Mouse (Mus musculus): ENCODE measurements at regions not wholly inside any gene's neighbourhood (a gene's known extent, or its start where the extent isn't known, plus 50 kb on each side); places are given as distances from the start of the nearest gene placed in this dataset.

DNA sequence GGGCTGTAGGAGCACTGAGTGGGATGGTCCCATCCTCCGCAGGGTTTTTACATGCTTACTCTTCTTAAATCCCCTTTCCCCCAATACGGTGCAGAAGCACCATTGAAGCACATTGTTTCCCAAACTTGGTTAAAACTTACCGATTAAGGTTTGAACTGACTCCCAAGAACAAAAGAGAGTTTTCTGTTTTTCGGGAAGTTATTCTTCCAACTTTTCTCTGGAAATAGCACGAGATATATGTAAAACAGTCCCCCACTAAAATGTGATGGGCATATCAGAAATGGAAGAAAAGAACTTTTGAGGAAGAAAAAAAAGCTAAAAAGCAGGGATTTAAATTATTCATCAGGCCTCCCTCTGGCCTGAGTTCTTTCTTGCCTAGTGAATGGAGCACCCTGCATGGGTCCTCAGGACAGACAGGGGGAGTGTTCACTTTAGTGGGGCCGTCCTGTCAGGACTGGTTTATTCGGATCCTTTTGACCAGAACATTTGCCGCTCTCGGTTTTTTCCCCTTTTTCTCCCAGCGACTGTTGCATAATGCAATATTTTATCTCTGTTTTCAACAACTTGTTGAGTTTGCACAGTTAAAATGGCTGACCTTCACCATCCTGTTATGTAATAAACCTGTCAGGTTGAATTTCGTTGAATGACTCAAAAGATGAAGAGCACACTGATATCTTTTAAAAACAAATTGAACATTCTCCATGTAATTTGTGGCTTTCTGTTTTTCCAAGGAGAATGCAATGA is 187.4 kb upstream of the Dnajc24 start:
- no peak for TF ChIP-seq GATA1 (IDR thresholded peaks at IDR 0.05; ENCODE audit: borderline replicate concordance, low read length)
- no peak for TF ChIP-seq CTCF (IDR thresholded peaks at IDR 0.05; ENCODE audit: low read depth, low read length)
- TF ChIP-seq POLR2AphosphoS5 (IDR thresholded peaks at IDR 0.05; ENCODE audit: insufficient replicate concordance, low read depth, low read length): no peak
- TF ChIP-seq GATA2 (IDR thresholded peaks at IDR 0.05; ENCODE audit: borderline replicate concordance, low read depth, low read length): no peak
